Mouse (Mus musculus): ENCODE data around the gene Gm8369.

- TF ChIP-seq CTCF (IDR thresholded peaks at IDR 0.05; ENCODE audit: extremely low read depth, insufficient read depth, insufficient read length, insufficient replicate concordance) (no peak), POLR2A (IDR thresholded peaks at IDR 0.05; ENCODE audit: low read depth, low read length) (no peak; the same call in 1 of the 2 replicates)
These were observed 27.7 kb downstream of the Gm8369 start for GRCm38 (mm10) chr19:11513458-11513857.
